Mouse (Mus musculus): Measurements from ENCODE around the gene Tm7sf2. TPM values are rescaled to one million over a fixed set of nuclear protein-coding genes. Genes with fewer than 3 reads are reported as not detected.
"Not testable (repeated sequence)": the region's sequence is repeated elsewhere in the genome, so short reads cannot be mapped to it uniquely, and the experiment has no call there.

The Tm7sf2 gene
- polyA plus RNA-seq, 1 experiment from 2014 or later = 41.3 TPM

- Histone ChIP-seq H3K36me3 (peaks cover 50% of the 10 kb centered on the region), H3K27me3 (ENCODE audit: insufficient read depth, poor library complexity, severe bottlenecking) (no peaks in the 10 kb centered on the region), H3K4me1 (replicated peaks) (peaks cover 30% of the 10 kb centered on the region), H3K27ac (peak overlapping the region; percentile 99), H3K4me3 (peak overlapping the region; percentile 92), H3K9me3 (no peaks in the 10 kb centered on the region)
- peak; percentile 34 for DNase-seq (ENCODE audit: low spot score)
- WGBS = 2% methylated on average over 44 of the region's 44 CpGs
These were observed 20.8 kb downstream of the Tm7sf2 start for GRCm38 (mm10) chr19:6047154-6047898.

GRCm38 (mm10) chr19:6046294-6047153, 21.6 kb downstream of the Tm7sf2 start, which contains the start of gene Syvn1:
Syvn1 (plus strand) TSS chr19:6046576.
- H3K9me3 ChIP-seq = no peaks in the 10 kb centered on the region
- under 1% methylated on average over 65 of the region's 65 CpGs for WGBS
- no peaks in the 10 kb centered on the region for H3K27me3 ChIP-seq (ENCODE audit: insufficient read depth, poor library complexity, severe bottlenecking)
- H3K4me1 ChIP-seq (replicated peaks) = peaks cover 38% of the 10 kb centered on the region
- peaks cover 42% of the 10 kb centered on the region for H3K36me3 ChIP-seq
- DNase-seq (ENCODE audit: low spot score) = peak; percentile 92
- peak within 1 kb of the TSS; percentile 92 for H3K4me3 ChIP-seq
- H3K27ac ChIP-seq = peak within 1 kb of the TSS; percentile 99

GRCm38 (mm10) chr19:6045366-6046293, 22.5 kb downstream of the Tm7sf2 start:
- WGBS = 24% methylated on average over 20 of the region's 20 CpGs
- no peak for DNase-seq (ENCODE audit: low spot score)
- Histone ChIP-seq H3K4me1 (replicated peaks) (peaks cover 41% of the 10 kb centered on the region), H3K36me3 (peaks cover 33% of the 10 kb centered on the region), H3K4me3 (peak overlapping the region; percentile 92), H3K27ac (peak overlapping the region; percentile 99), H3K9me3 (no peaks in the 10 kb centered on the region), H3K27me3 (ENCODE audit: insufficient read depth, poor library complexity, severe bottlenecking) (no peaks in the 10 kb centered on the region)

DNA sequence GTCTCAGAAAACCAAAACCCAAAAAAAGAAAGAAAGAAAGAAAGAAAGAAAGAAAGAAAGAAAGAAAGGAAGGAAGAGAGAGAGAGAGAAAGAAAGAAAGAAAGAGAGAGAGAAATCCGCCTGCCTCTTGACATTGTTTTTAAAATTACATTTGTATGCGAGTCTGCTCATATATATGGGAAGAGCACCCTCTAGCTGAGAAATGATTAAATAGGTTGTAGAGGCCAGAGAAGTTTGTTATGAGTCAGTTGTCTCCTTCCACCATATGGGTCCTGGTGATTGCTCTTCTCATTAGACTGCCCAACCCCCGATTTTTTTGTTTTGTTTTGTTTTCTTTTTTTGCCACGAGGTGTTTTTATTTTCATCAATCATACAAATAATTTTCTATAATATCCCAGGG, 24.1 kb downstream of the Tm7sf2 start:
- H3K36me3 ChIP-seq = peaks cover 18% of the 10 kb centered on the region
- H3K27ac ChIP-seq; H3K27me3 ChIP-seq (ENCODE audit: insufficient read depth, poor library complexity, severe bottlenecking); H3K4me3 ChIP-seq; H3K9me3 ChIP-seq; DNase-seq (ENCODE audit: low spot score): not testable (repeated sequence)
- WGBS = 75% methylated on average over 4 of the region's 4 CpGs
- peaks cover 41% of the 10 kb centered on the region for H3K4me1 ChIP-seq (replicated peaks)

GRCm38 (mm10) chr19:6042293-6042692, 25.9 kb downstream of the Tm7sf2 start:
- Histone ChIP-seq H3K27ac (peak overlapping the region; percentile 56; the same call in 1 of the 2 replicates), H3K36me3 (peaks cover 4% of the 10 kb centered on the region; the same call in 1 of the 2 replicates)
- whole genome bisulfite sequencing = 81% methylated on average over 9 of the region's 9 CpGs

DNA sequence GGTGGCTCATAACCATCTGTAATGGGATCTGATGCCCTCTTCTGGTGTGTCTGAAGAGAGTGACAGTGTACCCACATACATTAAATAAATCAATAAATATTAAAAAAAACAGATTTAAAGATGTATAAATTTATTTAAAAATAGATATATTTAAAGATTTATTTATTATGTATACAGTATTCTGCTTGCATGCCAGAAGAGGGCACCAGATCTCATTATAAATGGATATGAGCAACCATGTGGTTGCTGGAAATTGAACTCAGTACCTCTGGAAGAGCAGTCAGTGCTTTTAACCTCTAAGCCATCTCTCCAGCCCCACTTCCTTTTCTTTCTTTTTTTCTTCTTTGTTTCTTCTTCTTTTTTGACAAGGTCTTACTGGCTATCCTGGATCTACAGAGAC, 28.2 kb downstream of the Tm7sf2 start:
- Histone ChIP-seq H3K27me3 (ENCODE audit: insufficient read depth, poor library complexity, severe bottlenecking) (no peaks in the 10 kb centered on the region), H3K36me3 (peaks cover 4% of the 10 kb centered on the region; the same call in 1 of the 2 replicates), H3K27ac (no peak overlapping the region), H3K4me3 (no peak overlapping the region), H3K9me3 (no peaks in the 10 kb centered on the region), H3K4me1 (replicated peaks) (peaks cover 12% of the 10 kb centered on the region; the same call in 1 of the 2 replicates)
- DNase-seq (ENCODE audit: low spot score) = no peak

More at GRCm38 (mm10) chr19:6042293-6042692, 25.9 kb downstream of the Tm7sf2 start:
- no peaks in the 10 kb centered on the region for H3K27me3 ChIP-seq (ENCODE audit: insufficient read depth, poor library complexity, severe bottlenecking)
- H3K4me3 ChIP-seq = no peak overlapping the region
- no peaks in the 10 kb centered on the region for H3K9me3 ChIP-seq
- H3K4me1 ChIP-seq (replicated peaks) = peaks cover 24% of the 10 kb centered on the region
- DNase-seq (ENCODE audit: low spot score) = no peak

DNA sequence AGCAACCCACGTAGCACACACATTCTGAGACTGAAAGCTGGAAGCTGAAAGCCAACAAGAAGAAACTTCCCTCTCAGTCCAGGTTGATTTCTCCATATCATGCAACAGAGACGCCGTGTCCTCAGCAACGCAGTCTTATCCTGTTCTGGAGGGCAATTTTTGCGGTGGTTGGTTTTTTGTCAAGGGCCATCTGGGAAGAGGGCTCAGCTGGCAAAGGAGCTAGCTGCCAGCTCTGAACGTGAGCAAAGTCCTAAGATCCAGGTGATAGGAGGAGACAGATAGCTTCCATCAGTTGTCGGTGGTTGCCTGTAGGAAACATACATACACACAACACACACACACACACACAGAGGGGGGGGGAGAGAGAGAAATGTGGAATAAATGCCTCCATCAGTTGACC, 29.8 kb downstream of the Tm7sf2 start:
- DNase-seq (ENCODE audit: low spot score) = no peak
- Histone ChIP-seq H3K36me3 (no peaks in the 10 kb centered on the region), H3K27ac (no peak overlapping the region), H3K4me1 (replicated peaks) (peaks cover 11% of the 10 kb centered on the region; the same call in 1 of the 2 replicates), H3K27me3 (ENCODE audit: insufficient read depth, poor library complexity, severe bottlenecking) (no peaks in the 10 kb centered on the region), H3K9me3 (no peaks in the 10 kb centered on the region), H3K4me3 (no peak overlapping the region)
- WGBS = 82% methylated on average over 7 of the region's 7 CpGs

DNA sequence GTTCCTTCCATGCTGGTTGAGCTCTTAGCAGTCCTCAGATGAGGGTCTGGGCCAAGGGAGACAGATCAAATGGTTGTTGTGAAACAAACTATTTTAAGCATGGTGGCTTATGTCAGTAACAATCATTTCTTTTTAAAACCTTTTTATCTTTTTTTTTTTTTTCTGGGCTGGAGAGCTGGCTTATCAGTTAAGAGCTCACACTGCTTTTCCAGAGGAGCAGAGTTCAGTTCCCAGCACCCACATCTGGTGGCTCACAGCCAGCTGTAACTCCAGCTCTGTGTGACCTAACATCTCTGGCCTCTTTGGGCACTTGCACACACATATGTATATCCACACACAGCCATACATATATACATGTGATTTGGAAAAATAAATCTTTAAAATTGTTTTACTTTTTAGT, 30.5 kb downstream of the Tm7sf2 start:
- Histone ChIP-seq H3K36me3 (no peaks in the 10 kb centered on the region), H3K27ac (no peak overlapping the region), H3K4me1 (replicated peaks) (peaks cover 11% of the 10 kb centered on the region; the same call in 1 of the 2 replicates), H3K4me3 (no peak overlapping the region), H3K9me3 (no peaks in the 10 kb centered on the region), H3K27me3 (ENCODE audit: insufficient read depth, poor library complexity, severe bottlenecking) (no peaks in the 10 kb centered on the region)
- no peak for DNase-seq (ENCODE audit: low spot score)

DNA sequence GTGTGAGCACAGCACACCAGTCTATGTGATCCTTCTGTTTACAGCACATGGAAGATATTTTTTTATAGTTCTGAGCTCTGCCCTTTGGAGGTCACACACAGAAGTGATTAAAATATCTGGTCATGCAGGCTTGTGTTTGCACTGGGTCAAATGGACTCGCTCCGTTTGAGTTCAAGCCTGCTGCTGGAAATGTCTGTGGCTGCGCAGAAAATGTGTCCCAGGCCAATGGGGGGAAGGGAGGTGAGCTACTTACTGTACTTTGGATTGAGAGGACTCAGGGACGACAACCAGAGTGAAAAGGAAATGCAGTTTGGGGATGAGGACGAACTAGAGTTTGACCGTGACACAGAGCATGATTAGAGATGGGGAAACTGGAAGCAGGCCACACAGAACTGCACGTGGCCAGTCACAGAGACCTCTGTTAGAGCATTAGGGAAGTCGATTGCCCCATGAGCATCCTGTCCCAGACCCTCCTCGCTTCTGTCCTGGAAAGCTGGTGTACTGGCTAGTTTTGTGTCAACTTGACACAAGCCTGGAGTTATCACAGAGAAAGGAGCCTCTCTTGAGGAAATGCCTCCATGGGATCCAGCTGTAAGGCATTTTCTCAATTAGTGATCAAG, 32.1 kb downstream of the Tm7sf2 start:
- Histone ChIP-seq H3K4me1 (replicated peaks) (no peaks in the 10 kb centered on the region), H3K27ac (no peak overlapping the region), H3K4me3 (no peak overlapping the region), H3K9me3 (no peaks in the 10 kb centered on the region), H3K27me3 (ENCODE audit: insufficient read depth, poor library complexity, severe bottlenecking) (no peaks in the 10 kb centered on the region), H3K36me3 (no peaks in the 10 kb centered on the region)
- no peak for DNase-seq (ENCODE audit: low spot score)
- WGBS = 78% methylated on average over 9 of the region's 9 CpGs

DNA sequence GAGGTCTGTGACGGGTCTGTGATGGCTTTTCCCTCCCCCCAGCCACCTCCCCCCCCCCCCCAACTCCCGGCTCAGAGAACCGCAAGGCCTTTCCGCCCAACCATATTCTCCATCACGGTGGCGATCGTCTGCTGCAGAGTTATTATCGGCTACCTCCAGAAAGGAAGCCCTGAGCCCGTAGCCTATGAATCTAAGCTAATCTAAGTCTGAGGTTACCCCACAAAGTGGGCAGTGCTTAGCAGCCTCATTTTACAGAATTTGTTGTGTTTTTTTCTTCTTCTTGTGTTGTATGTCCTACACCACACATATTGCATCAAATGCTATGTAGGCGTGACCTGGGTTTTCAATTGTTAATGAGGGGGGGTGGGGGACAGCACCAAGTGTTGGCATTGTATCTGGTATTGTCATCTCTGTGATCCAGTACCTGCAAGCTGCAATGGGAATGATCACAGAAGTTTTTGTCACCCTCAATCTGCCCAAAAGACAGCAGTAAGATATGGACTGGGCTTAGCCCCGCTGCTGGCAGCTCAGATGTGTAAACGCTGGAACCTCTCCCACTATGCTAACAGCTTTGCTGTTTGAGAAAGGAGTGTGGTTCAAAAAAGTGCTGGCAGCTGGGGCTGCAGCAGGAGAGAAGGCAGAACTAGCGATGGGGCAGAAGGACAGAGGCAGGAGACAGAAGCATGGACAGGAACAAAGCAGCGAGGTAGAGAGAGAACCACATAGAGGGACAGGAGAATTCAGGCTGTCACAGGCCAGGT, 37.5 kb downstream of the Tm7sf2 start:
- WGBS = 74% methylated on average over 14 of the region's 14 CpGs
- no peak for DNase-seq (ENCODE audit: low spot score)

GRCm38 (mm10) chr19:6029426-6029825, 38.7 kb downstream of the Tm7sf2 start:
- no peaks in the 10 kb centered on the region for H3K4me1 ChIP-seq (replicated peaks)
- no peak overlapping the region for H3K27ac ChIP-seq
- no peaks in the 10 kb centered on the region for H3K27me3 ChIP-seq (ENCODE audit: insufficient read depth, poor library complexity, severe bottlenecking)
- no peak for DNase-seq (ENCODE audit: low spot score)
- H3K9me3 ChIP-seq = no peaks in the 10 kb centered on the region
- H3K36me3 ChIP-seq = no peaks in the 10 kb centered on the region
- 79% methylated on average over 9 of the region's 9 CpGs for WGBS
- H3K4me3 ChIP-seq = no peak overlapping the region

More for the DNA sequence above, 37.5 kb downstream of the Tm7sf2 start:
- Histone ChIP-seq H3K9me3 (no peaks in the 10 kb centered on the region), H3K36me3 (no peaks in the 10 kb centered on the region), H3K4me1 (replicated peaks) (no peaks in the 10 kb centered on the region), H3K4me3 (no peak overlapping the region), H3K27me3 (ENCODE audit: insufficient read depth, poor library complexity, severe bottlenecking) (no peaks in the 10 kb centered on the region), H3K27ac (no peak overlapping the region)

All from hindbrain, embryonic 10.5 days (tissue).